Mouse (Mus musculus): ENCODE measurements around the gene Pold2. TPM values are rescaled to one million over a fixed set of nuclear protein-coding genes. Genes with fewer than 3 reads are reported as not detected.

Pold2 gene
- polyA plus RNA-seq (2015; fragmentation: Nextera tagmentation; extraction: Ambion mirVana): 113 and 115 TPM in 2 replicates

- peaks cover 22% of the 10 kb centered on the region for H3K4me1 ChIP-seq (ENCODE audit: control insufficient read depth, insufficient read depth, low read length)
- peaks cover 24% of the 10 kb centered on the region for H3K36me3 ChIP-seq (ENCODE audit: control insufficient read depth, insufficient read depth)
- H3K27ac ChIP-seq (ENCODE audit: low read length): peak within 1 kb of the TSS; percentile 89
- H3K4me2 ChIP-seq (ENCODE audit: low read depth, low read length): peak within 1 kb of the TSS; percentile 79
- peak within 1 kb of the TSS; percentile 85 for H3K4me3 ChIP-seq (ENCODE audit: low read length)
- peak; percentile 99 for ATAC-seq (replicated peaks; ENCODE audit: extremely low read depth, insufficient read depth, low FRiP score)
- peak within 1 kb of the TSS; percentile 82 for H3K9ac ChIP-seq (ENCODE audit: low read length)
- H3K9me3 ChIP-seq (replicated peaks; ENCODE audit: control insufficient read depth, low read length): no peaks in the 10 kb centered on the region; the same call in 1 of the 2 replicates
- H3K27me3 ChIP-seq (ENCODE audit: control insufficient read depth, insufficient read depth, low read length): no peaks in the 10 kb centered on the region
- under 1% methylated on average over 52 of the region's 52 CpGs for WGBS
Measured at GRCm38 (mm10) chr11:5877921-5878526, at the start of gene Pold2. Gene Pold2 (minus strand): TSS chr11:5878292.

GRCm38 (mm10) chr11:5926696-5927220, 48.7 kb upstream of the Pold2 start:
- H3K36me3 ChIP-seq (ENCODE audit: control insufficient read depth, insufficient read depth): no peaks in the 10 kb centered on the region
- WGBS: 76% methylated on average over 3 of the region's 3 CpGs
- H3K27ac ChIP-seq (ENCODE audit: low read length): no peak overlapping the region
- H3K9ac ChIP-seq (ENCODE audit: low read length): no peak overlapping the region
- H3K4me2 ChIP-seq (ENCODE audit: low read depth, low read length): no peak overlapping the region
- ATAC-seq (replicated peaks; ENCODE audit: extremely low read depth, insufficient read depth, low FRiP score): no peak
- no peak overlapping the region for H3K4me3 ChIP-seq (ENCODE audit: low read length)
- H3K27me3 ChIP-seq (ENCODE audit: control insufficient read depth, insufficient read depth, low read length): no peaks in the 10 kb centered on the region
- H3K4me1 ChIP-seq (ENCODE audit: control insufficient read depth, insufficient read depth, low read length): no peaks in the 10 kb centered on the region
- H3K9me3 ChIP-seq (replicated peaks; ENCODE audit: control insufficient read depth, low read length): no peaks in the 10 kb centered on the region

- H3K36me3 ChIP-seq (ENCODE audit: control insufficient read depth, insufficient read depth): no peaks in the 10 kb centered on the region
- H3K9me3 ChIP-seq (replicated peaks; ENCODE audit: control insufficient read depth, low read length): no peaks in the 10 kb centered on the region
- no peak overlapping the region for H3K9ac ChIP-seq (ENCODE audit: low read length)
- no peak for ATAC-seq (replicated peaks; ENCODE audit: extremely low read depth, insufficient read depth, low FRiP score)
- no peak overlapping the region for H3K4me3 ChIP-seq (ENCODE audit: low read length)
- no peak overlapping the region for H3K27ac ChIP-seq (ENCODE audit: low read length)
- 63% methylated on average over 8 of the region's 8 CpGs for WGBS
- no peaks in the 10 kb centered on the region for H3K27me3 ChIP-seq (ENCODE audit: control insufficient read depth, insufficient read depth, low read length)
- H3K4me1 ChIP-seq (ENCODE audit: control insufficient read depth, insufficient read depth, low read length): no peaks in the 10 kb centered on the region
- no peak overlapping the region for H3K4me2 ChIP-seq (ENCODE audit: low read depth, low read length)
Measured at GRCm38 (mm10) chr11:5924699-5925098, 46.6 kb upstream of the Pold2 start.

GRCm38 (mm10) chr11:5920323-5920960, 42.4 kb upstream of the Pold2 start:
- Histone ChIP-seq H3K36me3 (ENCODE audit: control insufficient read depth, insufficient read depth) (no peaks in the 10 kb centered on the region), H3K4me1 (ENCODE audit: control insufficient read depth, insufficient read depth, low read length) (peaks cover 11% of the 10 kb centered on the region), H3K27me3 (ENCODE audit: control insufficient read depth, insufficient read depth, low read length) (no peaks in the 10 kb centered on the region), H3K9me3 (replicated peaks; ENCODE audit: control insufficient read depth, low read length) (no peaks in the 10 kb centered on the region; the same call in 1 of the 2 replicates), H3K4me2 (ENCODE audit: low read depth, low read length) (no peak overlapping the region), H3K4me3 (ENCODE audit: low read length) (no peak overlapping the region), H3K9ac (ENCODE audit: low read length) (no peak overlapping the region), H3K27ac (ENCODE audit: low read length) (no peak overlapping the region)
- WGBS: 36% methylated on average over 17 of the region's 17 CpGs
- no peak for ATAC-seq (replicated peaks; ENCODE audit: extremely low read depth, insufficient read depth, low FRiP score)

GRCm38 (mm10) chr11:5919606-5920005, 41.5 kb upstream of the Pold2 start:
- no peak for ATAC-seq (replicated peaks; ENCODE audit: extremely low read depth, insufficient read depth, low FRiP score)

GRCm38 (mm10) chr11:5918111-5918510, 40.0 kb upstream of the Pold2 start:
- 76% methylated on average over 2 of the region's 2 CpGs for WGBS

More at GRCm38 (mm10) chr11:5919606-5920005, 41.5 kb upstream of the Pold2 start:
- 86% methylated on average over 4 of the region's 4 CpGs for WGBS
- Histone ChIP-seq H3K36me3 (ENCODE audit: control insufficient read depth, insufficient read depth) (no peaks in the 10 kb centered on the region), H3K27ac (ENCODE audit: low read length) (no peak overlapping the region), H3K4me1 (ENCODE audit: control insufficient read depth, insufficient read depth, low read length) (peaks cover 13% of the 10 kb centered on the region), H3K9ac (ENCODE audit: low read length) (no peak overlapping the region), H3K27me3 (ENCODE audit: control insufficient read depth, insufficient read depth, low read length) (no peaks in the 10 kb centered on the region), H3K9me3 (replicated peaks; ENCODE audit: control insufficient read depth, low read length) (no peaks in the 10 kb centered on the region; the same call in 1 of the 2 replicates), H3K4me3 (ENCODE audit: low read length) (no peak overlapping the region), H3K4me2 (ENCODE audit: low read depth, low read length) (no peak overlapping the region)

GRCm38 (mm10) chr11:5916178-5916548, 38.1 kb upstream of the Pold2 start:
- Histone ChIP-seq H3K4me2 (ENCODE audit: low read depth, low read length) (no peak overlapping the region), H3K9me3 (replicated peaks; ENCODE audit: control insufficient read depth, low read length) (no peaks in the 10 kb centered on the region; the same call in 1 of the 2 replicates), H3K4me3 (ENCODE audit: low read length) (no peak overlapping the region), H3K27me3 (ENCODE audit: control insufficient read depth, insufficient read depth, low read length) (no peaks in the 10 kb centered on the region), H3K4me1 (ENCODE audit: control insufficient read depth, insufficient read depth, low read length) (peaks cover 16% of the 10 kb centered on the region), H3K9ac (ENCODE audit: low read length) (no peak overlapping the region), H3K36me3 (ENCODE audit: control insufficient read depth, insufficient read depth) (no peaks in the 10 kb centered on the region), H3K27ac (ENCODE audit: low read length) (no peak overlapping the region)
- ATAC-seq (replicated peaks; ENCODE audit: extremely low read depth, insufficient read depth, low FRiP score): no peak
- 63% methylated on average over 8 of the region's 8 CpGs for WGBS

More at GRCm38 (mm10) chr11:5918111-5918510, 40.0 kb upstream of the Pold2 start:
- no peaks in the 10 kb centered on the region for H3K36me3 ChIP-seq (ENCODE audit: control insufficient read depth, insufficient read depth)
- H3K9ac ChIP-seq (ENCODE audit: low read length): no peak overlapping the region
- no peak for ATAC-seq (replicated peaks; ENCODE audit: extremely low read depth, insufficient read depth, low FRiP score)
- peaks cover 15% of the 10 kb centered on the region for H3K4me1 ChIP-seq (ENCODE audit: control insufficient read depth, insufficient read depth, low read length)
- no peak overlapping the region for H3K4me3 ChIP-seq (ENCODE audit: low read length)
- no peak overlapping the region for H3K4me2 ChIP-seq (ENCODE audit: low read depth, low read length)
- no peak overlapping the region for H3K27ac ChIP-seq (ENCODE audit: low read length)
- no peaks in the 10 kb centered on the region; the same call in 1 of the 2 replicates for H3K9me3 ChIP-seq (replicated peaks; ENCODE audit: control insufficient read depth, low read length)
- H3K27me3 ChIP-seq (ENCODE audit: control insufficient read depth, insufficient read depth, low read length): no peaks in the 10 kb centered on the region

- Histone ChIP-seq H3K4me3 (ENCODE audit: low read length) (no peak overlapping the region), H3K4me2 (ENCODE audit: low read depth, low read length) (0 out of 2 replicates have a peak overlapping the region, but pooled peaks have one; percentile 7), H3K4me1 (ENCODE audit: control insufficient read depth, insufficient read depth, low read length) (peaks cover 16% of the 10 kb centered on the region), H3K27me3 (ENCODE audit: control insufficient read depth, insufficient read depth, low read length) (no peaks in the 10 kb centered on the region), H3K27ac (ENCODE audit: low read length) (0 out of 2 replicates have a peak overlapping the region, but pooled peaks have one; percentile 6), H3K9ac (ENCODE audit: low read length) (no peak overlapping the region), H3K36me3 (ENCODE audit: control insufficient read depth, insufficient read depth) (no peaks in the 10 kb centered on the region), H3K9me3 (replicated peaks; ENCODE audit: control insufficient read depth, low read length) (no peaks in the 10 kb centered on the region; the same call in 1 of the 2 replicates)
- 0 out of 2 replicates have a peak, but pooled peaks have one; percentile 21 for ATAC-seq (replicated peaks; ENCODE audit: extremely low read depth, insufficient read depth, low FRiP score)
- 48% methylated on average over 5 of the region's 5 CpGs for WGBS
Measured at GRCm38 (mm10) chr11:5915429-5916177, 37.5 kb upstream of the Pold2 start.

All from heart, embryonic 16.5 days (tissue).